ENCODE assay signal across 18 mouse cellular contexts in the genomic region with DNA sequence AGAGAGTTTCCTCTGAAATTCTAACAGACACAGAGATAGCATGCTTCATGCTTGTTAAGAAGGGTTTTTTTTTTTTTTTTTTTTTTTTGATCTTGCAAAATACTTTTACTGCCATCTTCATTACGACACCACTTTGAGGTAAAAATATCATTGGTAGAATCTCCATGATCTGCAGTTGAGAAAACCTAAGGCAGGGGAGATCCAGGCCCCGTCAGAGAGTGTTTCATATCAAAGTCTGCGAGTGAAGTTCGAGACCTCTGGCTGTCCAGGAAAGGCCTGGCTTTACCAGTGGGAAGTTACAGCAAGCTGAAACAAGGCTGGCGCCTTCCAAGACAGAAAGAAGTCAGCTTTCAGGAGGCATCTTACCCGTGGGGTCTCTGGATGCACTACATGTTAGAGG. TPM values are rescaled to one million over a fixed set of nuclear protein-coding genes. Genes with fewer than 3 reads are reported as not detected.
DNase-seq lines count a peak whose midpoint lies in the region; ATAC-seq and TF ChIP-seq lines count a peak whose summit lies in the region.
"Had no signal": no experiment of that assay in that cellular context is flagged by ENCODE, and none has a peak within 500 bp of the region (broad histone marks: within the 10 kb centered on the region; RNA-seq: fewer than 3 reads in every experiment).

No protein-coding gene starts in this region.

- TF ChIP-seq CTCF in heart, adult 2 months (IDR thresholded peaks at IDR 0.05), result no peak
- TF ChIP-seq CTCF in spleen, adult 2 months (IDR thresholded peaks at IDR 0.05; ENCODE audit: extremely low read depth, insufficient read depth, insufficient read length, insufficient replicate concordance), result no peak

- H3K9ac ChIP-seq in heart, adult 2 months (ENCODE audit: low read depth, low read length), result no peak overlapping the region
- no peak overlapping the region for H3K9ac ChIP-seq in heart, embryonic 16.5 days (ENCODE audit: low read length)
- H3K9ac ChIP-seq: lung, embryonic 14.5 days had no signal

- peak in 1 of 2 experiments; percentile 30 for DNase-seq in heart, adult 2 months
- no peak for DNase-seq in heart, adult 18-20 months
- no peak for DNase-seq in spleen, adult 2 months (ENCODE audit: low read depth in 1 of 2, low spot score in 2 of 2)
- no peak for DNase-seq in spleen, adult 18-20 months
- peak; percentile 64 for DNase-seq in naive thymus-derived CD4-positive, alpha-beta T cell, adult 2 months (ENCODE audit: low read depth)
- DNase-seq in kidney, postnatal 36 days, result no peak
- DNase-seq in left cerebral cortex, adult 8-10 months (ENCODE audit: low spot score in 2 of 2), result no peak
- DNase-seq: adrenal gland, postnatal 36 days; B cell, adult 2 months; cerebellum, adult 18-20 months; kidney, postnatal 14 days; layer of hippocampus, postnatal 36 days; lung, embryonic 14.5 days; right cerebral cortex, postnatal 25 days had no signal

- intact Hi-C loops in heart, adult 2 months (cut with DNase I), result no loop called here

- peaks cover 35% of the 10 kb centered on the region for H3K4me1 ChIP-seq in heart, adult 2 months (ENCODE audit: control insufficient read depth, insufficient read depth, low read length)
- H3K4me1 ChIP-seq in spleen, adult 2 months (ENCODE audit: control insufficient read depth, insufficient read depth, insufficient read length), result peaks cover 49% of the 10 kb centered on the region
- peaks cover 33% of the 10 kb centered on the region for H3K4me1 ChIP-seq in heart, embryonic 16.5 days (ENCODE audit: control insufficient read depth, insufficient read depth, low read length)

- peaks cover 57% of the 10 kb centered on the region for H3K36me3 ChIP-seq in heart, adult 2 months (ENCODE audit: control insufficient read depth, insufficient read depth, low read length)
- peaks cover 5% of the 10 kb centered on the region; the same call in 1 of the 2 replicates for H3K36me3 ChIP-seq in spleen, adult 2 months (ENCODE audit: control insufficient read depth, insufficient read depth, low read length)
- H3K36me3 ChIP-seq in heart, embryonic 16.5 days (ENCODE audit: control insufficient read depth, insufficient read depth), result no peaks in the 10 kb centered on the region

- no peak overlapping the region; the same call in 1 of the 2 replicates for H3K4me3 ChIP-seq in heart, adult 2 months
- no peak overlapping the region for H3K4me3 ChIP-seq in spleen, adult 2 months (ENCODE audit: extremely low read depth, insufficient read depth, insufficient read length)
- no peak overlapping the region for H3K4me3 ChIP-seq in heart, embryonic 16.5 days (ENCODE audit: low read length)
- H3K4me3 ChIP-seq: myocyte had no signal

- TF ChIP-seq EP300 in heart, adult 2 months (IDR thresholded peaks at IDR 0.05; ENCODE audit: insufficient read depth, low read depth, low read length), result no peak

- no peak for TF ChIP-seq POLR2A in heart, adult 2 months (IDR thresholded peaks at IDR 0.05; ENCODE audit: insufficient read depth, low read depth, low read length)
- no peak for TF ChIP-seq POLR2A in spleen, adult 2 months (IDR thresholded peaks at IDR 0.05; ENCODE audit: low read depth, low read length)

- peak overlapping the region; percentile 91 for H3K27ac ChIP-seq in heart, adult 2 months
- H3K27ac ChIP-seq in spleen, adult 2 months (ENCODE audit: insufficient read depth, low read length), result peak overlapping the region; percentile 35
- H3K27ac ChIP-seq in heart, embryonic 16.5 days (ENCODE audit: low read length), result peak overlapping the region; percentile 10

- no peaks in the 10 kb centered on the region for H3K27me3 ChIP-seq in heart, adult 2 months (ENCODE audit: control insufficient read depth, insufficient read depth, low read length)
- no peaks in the 10 kb centered on the region for H3K27me3 ChIP-seq in spleen, adult 2 months (ENCODE audit: control insufficient read depth, insufficient read depth, low read length)
- no peaks in the 10 kb centered on the region for H3K27me3 ChIP-seq in heart, embryonic 16.5 days (ENCODE audit: control insufficient read depth, insufficient read depth, low read length)

- H3K4me2 ChIP-seq in heart, embryonic 16.5 days (ENCODE audit: low read depth, low read length), result no peak overlapping the region
- H3K4me2 ChIP-seq: lung, embryonic 14.5 days had no signal

- no peak for ATAC-seq in heart, embryonic 16.5 days (replicated peaks; ENCODE audit: extremely low read depth, insufficient read depth, low FRiP score)
- ATAC-seq: forebrain, embryonic 14.5 days; intestine, embryonic 16.5 days had no signal

- WGBS in heart, adult 2 months, result 51% methylated on average over 6 of the region's 6 CpGs
- 59% methylated on average over 6 of the region's 6 CpGs for WGBS in spleen, adult 2 months
- 55% methylated on average over 6 of the region's 6 CpGs for WGBS in heart, embryonic 16.5 days

- no peaks in the 10 kb centered on the region for H3K79me2 ChIP-seq in heart, adult 2 months (replicated peaks; ENCODE audit: control insufficient read depth, insufficient read depth, low read length)

- H3K9me3 ChIP-seq in heart, embryonic 16.5 days (replicated peaks; ENCODE audit: control insufficient read depth, low read length), result no peaks in the 10 kb centered on the region

RNA-seq across cellular contexts. Expression of a gene that starts 21.8 kb away (rescaled TPM):
- total RNA-seq in heart, adult 2 months (2021), result 10 to 100 TPM; 23.5 to 28.2 TPM
- polyA plus RNA-seq in heart, adult 2 months (2012; rRNA removed), result 14.9 and 17.4 TPM in 2 replicates
- total RNA-seq in heart, adult 18-20 months (2021), result 10 to 100 TPM; 17.1 to 19.3 TPM
- polyA plus RNA-seq in spleen, adult 2 months (2012; rRNA removed), result 24.4 and 31.3 TPM in 2 replicates
- 20.1 and 23.4 TPM in 2 replicates for polyA plus RNA-seq in heart, embryonic 16.5 days (2015; fragmentation: Nextera tagmentation; extraction: Ambion mirVana)
- total RNA-seq in left cerebral cortex, adult 8-10 months (2022), result 1 to 10 TPM; 4.2 to 7.7 (median 6.6) TPM
- polyA plus RNA-seq: myocyte had no signal

Comparison
In these comparisons a context has a peak if more than half of its experiments do, and no peak if none do; other contexts are left out.
1. H3K27ac ChIP-seq: peak in every context shown above with its lines; median percentile 91 in heart, adult 2 months; 35 in spleen, adult 2 months; 10 in heart, embryonic 16.5 days.